Mouse (Mus musculus) midbrain, embryonic 13.5 days (tissue): ENCODE measurements around the gene Tbc1d8. TPM values are rescaled to one million over a fixed set of nuclear protein-coding genes. Genes with fewer than 3 reads are reported as not detected.

Experiments
- ATAC-seq: fragments of 200-750 bp; cut with Nextera tagmentation; 2 replicates; pipeline ENCODE4 v1.8.0; 2017; ENCODE audit warnings: mild to moderate bottlenecking, moderate TSS enrichment, moderate library complexity
- H3K27ac ChIP-seq: fragments of 300-500 bp; sonication (generic); 2 replicates; pipeline ENCODE4 v1.5.1; 2015; ENCODE audit warnings: inconsistent platforms, mild to moderate bottlenecking, moderate library complexity
- H3K27me3 ChIP-seq: fragments of 300-500 bp; sonication (generic); 2 replicates; pipeline ENCODE4 v1.6.1; 2015; ENCODE audit warnings: mild to moderate bottlenecking, inconsistent platforms
- H3K36me3 ChIP-seq: fragments of 300-500 bp; sonication (generic); 2 replicates; pipeline ENCODE4 v1.6.1; 2015; ENCODE audit warnings: mild to moderate bottlenecking, inconsistent platforms
- H3K4me1 ChIP-seq: fragments of 300-500 bp; sonication (generic); replicated peaks from 2 replicates; pipeline ENCODE4 v1.6.1; 2015; ENCODE audit warnings: inconsistent platforms
- H3K4me2 ChIP-seq: fragments of 300-500 bp; sonication (generic); replicated peaks from 2 replicates; pipeline ENCODE4 v1.6.1; 2015; ENCODE audit warnings: moderate library complexity, mild to moderate bottlenecking, inconsistent platforms
- H3K4me3 ChIP-seq: fragments of 300-500 bp; sonication (generic); replicated peaks from 2 replicates; pipeline ENCODE4 v1.5.1; 2015; ENCODE audit warnings: mild to moderate bottlenecking, inconsistent platforms
- H3K9ac ChIP-seq: fragments of 300-500 bp; sonication (generic); replicated peaks from 2 replicates; pipeline ENCODE4 v1.6.1; 2015; ENCODE audit warnings: mild to moderate bottlenecking, inconsistent platforms
- H3K9me3 ChIP-seq: fragments of 300-500 bp; sonication (generic); 2 replicates; pipeline ENCODE4 v1.6.1; 2016; ENCODE audit warnings: mild to moderate bottlenecking, inconsistent platforms
- WGBS: fragments of 180-500 bp; shearing (Covaris S2); methylation state at CpG from one replicate; pipeline ENCODE4 v1.1.7; 2015; 5-methylcytosine and 5-hydroxymethylcytosine counted together
- polyA plus RNA-seq: library from polyadenylated mRNA; unstranded; fragments of >200 nt; fragmentation: Nextera tagmentation; extraction: Ambion mirVana; gene quantifications from 2 replicates; pipeline ENCODE4 v1.2.1, GENCODE M21; 2015

Gene Tbc1d8
- polyA plus RNA-seq, 1 experiment from 2014 or later: 7.8 TPM

DNA sequence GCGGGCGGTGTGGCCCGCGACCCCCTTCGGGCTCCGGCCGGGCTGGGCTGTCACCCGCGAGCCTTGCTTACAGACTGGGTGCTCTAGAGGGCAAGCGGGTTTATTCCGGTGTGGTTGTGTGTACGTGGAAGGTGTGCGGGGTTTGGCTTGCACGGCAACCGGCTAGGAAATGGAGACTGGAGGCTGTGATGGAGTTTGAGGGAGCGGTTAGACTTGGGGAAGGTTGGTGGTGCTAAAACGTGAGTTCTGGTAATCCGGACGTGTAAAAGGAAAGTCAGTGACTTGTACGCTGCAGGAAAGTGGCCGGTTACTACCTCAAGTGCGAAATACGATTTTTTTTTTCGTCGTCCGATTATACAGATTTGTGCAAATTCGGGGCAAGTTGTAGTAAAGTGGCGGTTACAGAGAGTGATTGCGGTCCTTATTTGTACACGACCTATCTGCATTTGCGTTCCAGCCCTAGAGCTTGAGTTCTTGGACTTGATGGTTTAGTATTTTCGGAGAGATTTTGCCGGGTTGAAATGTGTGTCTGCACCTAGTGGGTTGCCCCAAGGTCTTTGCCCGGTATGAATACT, 110.2 kb downstream of the Tbc1d8 start:
- peak; percentile 61 for ATAC-seq
- Histone ChIP-seq H3K4me2 (peak overlapping the region; percentile 90), H3K9ac (peak overlapping the region; percentile 99), H3K9me3 (no peaks in the 10 kb centered on the region), H3K27me3 (no peaks in the 10 kb centered on the region), H3K4me3 (peak overlapping the region; percentile 96), H3K36me3 (peaks cover 39% of the 10 kb centered on the region), H3K4me1 (peaks cover 22% of the 10 kb centered on the region), H3K27ac (peak overlapping the region; percentile 93)
- WGBS: under 1% methylated on average over 34 of the region's 34 CpGs

DNA sequence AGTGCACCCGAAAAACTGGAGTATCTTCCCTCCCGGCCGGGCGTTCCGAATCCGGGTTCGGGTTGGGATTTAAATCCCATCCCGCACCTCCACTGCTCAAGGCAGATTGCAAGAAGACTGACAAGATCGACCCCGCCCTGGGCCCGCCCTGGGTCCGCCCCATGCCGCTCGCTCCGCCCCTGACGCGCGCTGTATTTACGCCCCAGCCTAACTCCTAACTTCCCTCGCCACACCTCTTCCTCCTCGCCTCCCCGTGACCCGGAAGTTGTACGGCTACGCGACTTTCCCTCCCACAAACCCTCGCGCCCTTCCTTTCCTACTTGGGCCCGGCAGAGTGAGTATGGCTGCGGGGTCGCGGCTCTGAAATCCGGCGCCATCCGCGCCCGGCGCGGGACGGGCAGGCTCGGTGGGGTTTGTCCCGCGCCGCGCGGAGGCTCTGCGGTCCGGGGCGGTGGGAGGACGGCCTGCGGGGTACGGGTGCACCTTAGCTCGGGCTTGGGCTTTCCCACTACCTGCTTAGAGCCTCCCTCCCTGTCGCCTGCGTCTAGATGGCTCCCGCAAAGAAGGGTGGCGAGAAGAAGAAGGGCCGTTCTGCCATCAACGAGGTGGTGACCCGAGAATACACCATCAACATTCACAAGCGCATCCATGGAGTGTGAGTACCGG, 110.8 kb downstream of the Tbc1d8 start, which contains the start of gene Rpl31:
Gene Rpl31, plus strand, starts transcription at position 242 of the 666 bp plus-strand sequence.
- peak; percentile 99 for ATAC-seq
- peak within 1 kb of the TSS; percentile 99 for H3K9ac ChIP-seq
- under 1% methylated on average over 62 of the region's 62 CpGs for WGBS
- peaks cover 22% of the 10 kb centered on the region for H3K4me1 ChIP-seq
- H3K27ac ChIP-seq: peak within 1 kb of the TSS; percentile 93
- peak within 1 kb of the TSS; percentile 90 for H3K4me2 ChIP-seq
- peaks cover 32% of the 10 kb centered on the region for H3K36me3 ChIP-seq
- H3K9me3 ChIP-seq: no peaks in the 10 kb centered on the region
- H3K27me3 ChIP-seq: no peaks in the 10 kb centered on the region
- H3K4me3 ChIP-seq: peak within 1 kb of the TSS; percentile 96

DNA sequence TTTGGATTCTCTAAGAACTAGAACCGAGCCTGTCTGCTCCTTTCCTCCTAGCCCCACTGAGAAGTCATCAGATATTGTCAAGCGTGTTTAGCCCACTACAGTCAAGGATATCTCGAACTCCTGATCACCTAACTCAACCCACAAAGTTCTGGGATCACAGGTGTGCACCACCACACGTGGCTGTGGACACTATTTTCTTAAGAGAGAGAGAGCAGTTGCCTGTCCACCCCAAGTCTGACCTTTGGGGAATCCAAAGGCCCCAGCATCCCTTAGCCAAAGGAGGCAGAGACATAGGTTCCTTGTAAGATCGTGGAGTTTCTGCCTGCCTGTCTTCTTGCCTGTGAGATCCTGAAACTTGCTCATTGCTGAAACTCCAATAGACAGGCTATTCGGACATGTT, 111.5 kb downstream of the Tbc1d8 start:
- no peaks in the 10 kb centered on the region for H3K27me3 ChIP-seq
- 25% methylated on average over 6 of the region's 6 CpGs for WGBS
- H3K4me3 ChIP-seq: peak overlapping the region; percentile 96
- peak; percentile 29; the same call in 1 of the 2 replicates for ATAC-seq
- no peaks in the 10 kb centered on the region for H3K9me3 ChIP-seq
- peak overlapping the region; percentile 90 for H3K4me2 ChIP-seq
- peaks cover 26% of the 10 kb centered on the region for H3K36me3 ChIP-seq
- peak overlapping the region; percentile 80 for H3K27ac ChIP-seq
- H3K4me1 ChIP-seq: peaks cover 22% of the 10 kb centered on the region
- peak overlapping the region; percentile 69 for H3K9ac ChIP-seq

DNA sequence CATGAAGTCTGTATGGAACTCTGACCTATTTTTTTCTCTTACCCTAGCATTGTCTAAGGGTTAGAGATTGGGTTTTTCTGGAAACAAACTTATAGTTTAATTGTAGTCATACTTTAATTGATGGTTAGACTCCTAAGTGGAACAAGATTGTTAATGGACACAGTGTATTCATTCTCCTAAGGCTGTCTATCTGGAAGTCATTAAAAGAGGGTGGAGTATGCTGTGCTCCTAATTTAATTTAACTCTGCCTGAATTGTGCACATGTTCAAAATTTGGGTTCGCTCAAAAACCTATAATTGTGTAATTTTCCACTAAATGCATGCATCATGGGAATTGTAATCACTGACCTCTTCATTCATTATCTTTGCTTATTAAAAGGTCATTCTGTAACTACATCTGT, 113.0 kb downstream of the Tbc1d8 start:
- Histone ChIP-seq H3K4me3 (no peak overlapping the region), H3K36me3 (peaks cover 11% of the 10 kb centered on the region), H3K4me2 (no peak overlapping the region), H3K27me3 (no peaks in the 10 kb centered on the region), H3K9ac (no peak overlapping the region), H3K27ac (no peak overlapping the region), H3K9me3 (no peaks in the 10 kb centered on the region), H3K4me1 (peaks cover 28% of the 10 kb centered on the region)
- ATAC-seq: no peak
- 82% methylated on average over 1 of the region's 1 CpGs for WGBS

DNA sequence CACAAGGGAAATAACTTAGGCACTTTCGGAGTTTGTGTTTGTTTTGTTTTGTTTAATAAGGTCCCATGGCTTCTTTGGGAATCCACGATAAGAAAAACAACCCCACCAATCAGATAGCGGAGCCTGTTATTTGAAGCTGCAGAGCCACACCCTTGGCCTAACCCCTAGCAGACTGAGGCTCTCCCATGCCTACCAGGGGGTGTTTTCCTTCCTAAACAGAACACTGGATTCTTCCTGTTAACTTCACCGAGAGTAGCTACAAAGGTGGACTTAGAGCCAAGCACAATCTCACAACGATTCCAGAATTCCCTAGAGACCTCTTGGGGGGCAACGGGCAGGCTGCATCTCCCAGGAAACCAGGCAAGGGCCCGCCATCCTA, 116.1 kb downstream of the Tbc1d8 start:
- no peak overlapping the region for H3K4me3 ChIP-seq
- no peaks in the 10 kb centered on the region for H3K36me3 ChIP-seq
- H3K27ac ChIP-seq: no peak overlapping the region
- peaks cover 14% of the 10 kb centered on the region for H3K4me1 ChIP-seq
- H3K4me2 ChIP-seq: no peak overlapping the region
- no peak for ATAC-seq
- H3K9ac ChIP-seq: no peak overlapping the region
- WGBS: 65% methylated on average over 7 of the region's 7 CpGs
- H3K27me3 ChIP-seq: no peaks in the 10 kb centered on the region
- no peaks in the 10 kb centered on the region for H3K9me3 ChIP-seq

DNA sequence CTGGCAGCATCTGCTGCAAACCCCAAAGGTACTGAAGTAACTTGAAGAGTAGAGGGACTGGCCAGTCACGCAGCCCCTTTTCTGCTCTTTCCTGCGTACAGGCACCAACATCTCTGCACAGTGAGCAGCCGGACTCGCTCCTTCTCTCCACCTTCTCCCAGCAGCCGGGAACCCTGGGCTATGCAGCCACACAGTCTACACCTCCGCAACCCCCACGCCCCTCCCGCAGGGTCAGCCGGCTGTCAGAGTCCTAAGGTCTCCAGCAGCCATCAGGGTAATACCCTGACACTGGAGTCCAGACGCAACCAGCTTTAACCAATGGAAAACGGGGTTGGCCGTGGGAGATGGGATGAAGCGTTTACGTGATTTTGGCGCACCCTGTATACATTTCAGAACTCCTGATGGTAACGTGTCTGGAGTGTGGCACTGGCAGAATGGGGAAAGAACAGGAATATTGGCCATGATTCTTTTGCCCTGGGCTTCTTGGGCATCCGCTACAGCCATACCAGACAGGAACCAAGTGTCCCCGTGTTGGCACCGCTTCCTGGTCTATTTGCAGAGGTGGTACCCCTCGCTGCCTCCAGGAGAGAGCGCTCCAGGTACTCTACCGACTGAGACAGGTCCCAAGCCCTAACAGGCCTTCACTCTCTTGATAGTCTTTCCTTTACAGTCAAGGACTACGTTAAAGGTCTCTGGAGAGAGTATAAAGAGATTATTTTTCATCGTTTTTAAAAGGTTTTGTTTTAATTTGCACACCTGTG, 116.6 kb downstream of the Tbc1d8 start:
- Histone ChIP-seq H3K9ac (peak overlapping the region; percentile 46; the same call in 1 of the 2 replicates), H3K27me3 (no peaks in the 10 kb centered on the region), H3K36me3 (no peaks in the 10 kb centered on the region), H3K4me3 (peak overlapping the region; percentile 25), H3K4me1 (peaks cover 11% of the 10 kb centered on the region), H3K27ac (no peak overlapping the region), H3K9me3 (no peaks in the 10 kb centered on the region), H3K4me2 (peak overlapping the region; percentile 53)
- ATAC-seq: peak; percentile 64; the same call in 1 of the 2 replicates
- WGBS: 27% methylated on average over 24 of the region's 24 CpGs

DNA sequence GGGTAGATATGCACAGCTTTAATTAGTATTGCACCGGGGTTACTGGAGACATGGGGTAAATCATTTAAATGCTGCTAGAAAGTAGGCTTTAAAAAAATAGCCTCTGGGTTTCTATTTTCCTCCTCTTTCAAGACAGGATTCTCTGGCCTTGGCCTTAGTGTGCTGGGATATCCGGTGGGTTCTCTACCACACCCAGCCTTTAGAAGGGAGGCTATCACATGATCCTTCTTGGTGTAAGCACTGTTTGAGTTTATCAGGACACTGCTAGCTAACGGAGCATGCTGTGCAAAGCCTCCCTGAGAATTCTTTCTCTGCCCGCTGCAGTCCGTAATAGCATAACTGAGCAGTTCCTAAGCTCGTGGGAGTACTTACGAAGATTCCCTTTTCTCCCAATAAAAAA, 129.1 kb downstream of the Tbc1d8 start:
- no peak overlapping the region for H3K27ac ChIP-seq
- no peaks in the 10 kb centered on the region for H3K4me1 ChIP-seq
- H3K9ac ChIP-seq: no peak overlapping the region
- H3K4me3 ChIP-seq: no peak overlapping the region
- H3K36me3 ChIP-seq: no peaks in the 10 kb centered on the region
- H3K9me3 ChIP-seq: no peaks in the 10 kb centered on the region
- no peak for ATAC-seq
- 87% methylated on average over 7 of the region's 7 CpGs for WGBS
- no peak overlapping the region for H3K4me2 ChIP-seq
- H3K27me3 ChIP-seq: no peaks in the 10 kb centered on the region

DNA sequence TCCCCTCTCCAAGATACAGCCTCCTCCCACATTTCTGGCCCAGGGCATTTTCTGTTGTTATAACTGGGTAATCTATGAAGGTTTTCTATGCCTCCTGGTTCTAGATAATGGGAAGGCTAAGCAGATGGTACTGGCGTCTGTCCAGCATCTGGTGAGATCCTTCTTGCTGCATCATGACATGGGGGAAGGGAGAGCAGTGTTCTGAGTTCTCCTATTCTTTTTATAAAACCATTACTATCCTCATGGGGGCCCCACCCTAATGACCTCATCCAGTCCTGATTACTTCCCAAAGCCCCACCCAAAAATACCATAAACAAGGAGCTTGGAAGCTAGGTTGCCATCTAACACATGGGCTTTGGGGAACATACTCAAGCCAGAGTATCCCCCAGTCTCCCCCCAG, 129.6 kb downstream of the Tbc1d8 start:
- ATAC-seq: no peak
- Histone ChIP-seq H3K4me2 (no peak overlapping the region), H3K9me3 (no peaks in the 10 kb centered on the region), H3K4me3 (no peak overlapping the region), H3K9ac (no peak overlapping the region), H3K36me3 (no peaks in the 10 kb centered on the region), H3K27ac (no peak overlapping the region), H3K27me3 (no peaks in the 10 kb centered on the region), H3K4me1 (no peaks in the 10 kb centered on the region)
- WGBS: 79% methylated on average over 1 of the region's 1 CpGs

DNA sequence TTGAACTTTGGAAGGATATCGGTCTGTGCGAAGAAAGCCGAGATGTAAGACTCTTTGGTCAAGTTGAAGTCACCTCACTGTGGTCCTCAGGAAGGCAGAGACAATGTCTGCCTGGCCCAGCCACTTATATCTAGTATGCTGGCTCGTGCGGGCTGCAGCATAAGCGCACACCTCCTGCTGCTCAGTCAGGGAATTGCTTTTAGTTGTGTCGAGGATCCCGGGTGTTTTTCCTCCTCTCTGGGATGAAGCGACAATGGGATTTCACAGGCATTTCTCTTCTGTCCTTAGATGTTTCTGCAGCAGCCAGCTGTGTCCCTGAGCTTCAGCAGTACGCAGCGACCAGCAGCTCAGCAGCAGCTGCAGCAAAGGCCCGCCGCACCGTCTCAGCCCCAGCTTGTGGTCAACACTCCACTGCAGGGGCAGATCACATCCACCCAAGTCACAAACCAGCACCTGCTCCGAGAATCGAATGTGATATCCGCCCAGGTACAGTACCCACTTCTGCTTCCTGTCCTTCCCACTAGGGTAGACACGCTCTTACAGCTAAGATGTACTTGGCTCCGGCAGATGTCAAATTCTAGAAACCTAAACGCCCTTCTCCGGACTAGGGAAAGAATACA, 133.5 kb downstream of the Tbc1d8 start:
- no peak overlapping the region for H3K27ac ChIP-seq
- H3K4me1 ChIP-seq: no peaks in the 10 kb centered on the region
- ATAC-seq: no peak
- H3K4me2 ChIP-seq: no peak overlapping the region
- H3K4me3 ChIP-seq: no peak overlapping the region
- no peaks in the 10 kb centered on the region for H3K9me3 ChIP-seq
- 59% methylated on average over 21 of the region's 21 CpGs for WGBS
- no peak overlapping the region for H3K9ac ChIP-seq
- H3K36me3 ChIP-seq: no peaks in the 10 kb centered on the region
- H3K27me3 ChIP-seq: no peaks in the 10 kb centered on the region

DNA sequence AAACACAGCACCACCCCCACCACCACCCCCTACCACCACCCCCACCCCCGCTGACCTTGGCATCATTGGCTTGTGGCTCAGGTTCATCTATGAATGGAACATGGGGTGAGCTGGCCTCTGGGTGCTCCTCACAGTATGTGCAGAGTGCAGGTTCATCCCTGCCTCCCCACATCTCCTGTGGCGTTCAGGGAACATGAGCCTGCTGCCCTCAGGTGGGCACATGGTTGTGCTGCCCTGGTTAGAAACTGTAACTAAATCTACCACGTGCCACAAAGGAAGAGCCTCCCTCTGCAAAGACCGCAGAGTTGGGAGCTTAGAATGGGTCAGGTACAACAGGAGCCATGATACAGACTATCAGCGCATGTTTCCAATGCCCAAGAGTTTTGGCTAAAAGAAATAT, 135.3 kb downstream of the Tbc1d8 start:
- H3K9me3 ChIP-seq: no peaks in the 10 kb centered on the region
- no peak for ATAC-seq
- no peak overlapping the region for H3K9ac ChIP-seq
- no peaks in the 10 kb centered on the region for H3K27me3 ChIP-seq
- H3K27ac ChIP-seq: no peak overlapping the region
- H3K4me2 ChIP-seq: no peak overlapping the region
- no peaks in the 10 kb centered on the region for H3K36me3 ChIP-seq
- no peak overlapping the region for H3K4me3 ChIP-seq
- no peaks in the 10 kb centered on the region for H3K4me1 ChIP-seq
- 73% methylated on average over 5 of the region's 5 CpGs for WGBS

DNA sequence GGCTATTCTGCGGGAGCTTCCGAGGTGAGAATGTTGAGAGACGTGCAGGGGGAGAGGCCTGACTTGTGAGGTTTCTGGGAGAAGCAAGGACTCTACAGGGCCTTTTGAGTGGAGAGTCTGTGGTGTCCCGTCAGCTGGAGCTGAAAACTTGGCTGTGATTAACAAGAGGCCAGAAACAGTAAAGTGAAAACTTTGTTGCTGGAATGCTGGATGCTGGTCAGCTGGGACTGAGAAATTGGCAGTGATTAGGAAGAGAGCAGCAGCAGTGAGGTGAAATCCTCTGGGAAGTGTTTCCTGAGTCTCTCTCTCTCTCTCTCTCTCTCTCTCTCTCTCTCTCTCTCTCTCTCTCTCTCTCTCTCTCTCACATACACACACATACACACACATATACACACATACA, 136.7 kb downstream of the Tbc1d8 start:
- Histone ChIP-seq H3K4me1 (no peaks in the 10 kb centered on the region), H3K4me3 (no peak overlapping the region), H3K9ac (no peak overlapping the region), H3K27ac (no peak overlapping the region), H3K27me3 (no peaks in the 10 kb centered on the region), H3K9me3 (no peaks in the 10 kb centered on the region), H3K36me3 (no peaks in the 10 kb centered on the region), H3K4me2 (no peak overlapping the region)
- 87% methylated on average over 4 of the region's 4 CpGs for WGBS
- no peak for ATAC-seq

DNA sequence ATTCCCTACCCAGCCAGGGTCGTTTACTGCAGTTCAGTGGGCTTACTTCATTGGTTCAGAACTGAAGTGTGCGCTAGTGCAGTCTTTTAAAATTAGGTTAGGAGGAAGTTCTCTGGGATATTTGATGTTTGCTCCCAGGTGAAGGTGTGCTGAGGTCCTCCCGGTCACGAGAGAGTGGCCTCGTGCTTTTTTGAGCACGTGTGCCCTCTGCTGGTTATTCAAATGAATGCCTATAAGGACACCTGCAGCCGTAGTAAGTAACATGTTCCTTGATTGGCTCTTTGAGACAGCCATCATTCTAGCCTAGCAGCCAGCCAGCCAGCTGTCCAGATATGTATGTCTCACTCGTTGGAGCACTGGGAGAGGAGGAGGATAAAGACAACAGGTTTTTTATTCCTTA, 137.9 kb downstream of the Tbc1d8 start:
- peak; percentile 62; the same call in 1 of the 2 replicates for ATAC-seq
- H3K4me2 ChIP-seq: no peak overlapping the region
- WGBS: 22% methylated on average over 8 of the region's 8 CpGs
- no peaks in the 10 kb centered on the region for H3K36me3 ChIP-seq
- no peaks in the 10 kb centered on the region for H3K27me3 ChIP-seq
- H3K4me3 ChIP-seq: no peak overlapping the region
- no peak overlapping the region for H3K27ac ChIP-seq
- H3K9me3 ChIP-seq: no peaks in the 10 kb centered on the region
- no peak overlapping the region for H3K9ac ChIP-seq
- no peaks in the 10 kb centered on the region for H3K4me1 ChIP-seq
